Mouse (Mus musculus) heart, postnatal 0 days (tissue): ENCODE measurements around the gene Efhd1. TPM values are rescaled to one million over a fixed set of nuclear protein-coding genes. Genes with fewer than 3 reads are reported as not detected.

ENCODE experiments used
- ATAC-seq: fragments of 200-750 bp; cut with Nextera tagmentation; 2 replicates; pipeline ENCODE4 v1.8.0; 2017; ENCODE audit warnings: low read depth, moderate number of reproducible peaks, moderate library complexity; ENCODE audit not compliant: insufficient read depth
- DNase-seq: peaks from one replicate; pipeline ENCODE4 v3.0.0-alpha.2; 2016; ENCODE audit warnings: low spot score
- H3K27ac ChIP-seq: fragments of 300-500 bp; sonication (generic); 2 replicates; pipeline ENCODE4 v1.5.1; 2014; ENCODE audit warnings: low read depth, mild to moderate bottlenecking
- H3K27me3 ChIP-seq: fragments of 300-500 bp; sonication (generic); 2 replicates; pipeline ENCODE4 v1.6.1; 2014; ENCODE audit warnings: low read length, mixed read lengths; ENCODE audit not compliant: control insufficient read depth, insufficient read depth
- H3K36me3 ChIP-seq: fragments of 300-500 bp; sonication (generic); replicated peaks from 2 replicates; pipeline ENCODE4 v1.6.1; 2014; ENCODE audit warnings: low read length, mixed read lengths; ENCODE audit not compliant: control insufficient read depth, insufficient read depth
- H3K4me1 ChIP-seq: fragments of 300-500 bp; sonication (generic); 2 replicates; pipeline ENCODE4 v1.6.1; 2014; ENCODE audit warnings: antibody characterized with exemption; ENCODE audit not compliant: control insufficient read depth, insufficient read depth
- H3K4me2 ChIP-seq: fragments of 300-500 bp; sonication (generic); 2 replicates; pipeline ENCODE4 v1.6.1; 2014; ENCODE audit warnings: low read depth, mild to moderate bottlenecking, low read length, moderate library complexity
- H3K4me3 ChIP-seq: fragments of 300-500 bp; sonication (generic); 2 replicates; pipeline ENCODE4 v1.5.1; 2014; ENCODE audit warnings: low read depth, low read length
- H3K9ac ChIP-seq: fragments of 300-500 bp; sonication (generic); replicated peaks from 2 replicates; pipeline ENCODE4 v1.6.1; 2014; ENCODE audit warnings: low read depth, low read length, mixed read lengths
- H3K9me3 ChIP-seq: fragments of 300-500 bp; sonication (generic); replicated peaks from 2 replicates; pipeline ENCODE4 v1.6.1; 2016; ENCODE audit warnings: low read length; ENCODE audit not compliant: control insufficient read depth
- CTCF ChIP-seq: IDR thresholded peaks from 2 replicates; pipeline ENCODE4 v1.5.1; 2016; ENCODE audit warnings: antibody characterized with exemption, control low read depth, low read depth
- EP300 ChIP-seq: IDR thresholded peaks from 2 replicates; pipeline ENCODE4 v1.6.1; 2016; ENCODE audit warnings: antibody characterized with exemption, low read depth
- WGBS: fragments of 180-500 bp; shearing (Covaris S2); extraction: QIAGEN DNeasy Blood & Tissue Kit; methylation state at CpG from one replicate; pipeline ENCODE4 v1.1.7; 2014; 5-methylcytosine and 5-hydroxymethylcytosine counted together
- polyA plus RNA-seq: library from polyadenylated mRNA; unstranded; fragments of >200 nt; fragmentation: Nextera tagmentation; extraction: Ambion mirVana; gene quantifications from 2 replicates; pipeline ENCODE4 v1.2.1, GENCODE M21; 2015
- total RNA-seq: library from RNA; depleted of rRNA; stranded (reverse); fragments of >200 nt; gene quantifications from 2 replicates; pipeline ENCODE4 v1.2.3, GENCODE M21; 2014; ENCODE audit warnings: low replicate concordance; rRNA removed

Efhd1 gene
- total and polyA plus RNA-seq, 2 experiments from 2014 or later: 0.38 to 2.5 TPM

GRCm38 (mm10) chr1:87350576-87350975 lies 86.4 kb downstream of the Efhd1 start:
- WGBS: 63% methylated on average over 2 of the region's 2 CpGs
- no peaks in the 10 kb centered on the region for H3K27me3 ChIP-seq
- TF ChIP-seq CTCF (no peak), EP300 (no peak)
- ATAC-seq (no peak), DNase-seq (no peak)
- H3K9me3 ChIP-seq: no peaks in the 10 kb centered on the region
- H3K36me3 ChIP-seq: peaks cover 9% of the 10 kb centered on the region; the same call in 1 of the 2 replicates
- no peak overlapping the region for H3K9ac ChIP-seq
- H3K4me1 ChIP-seq: no peaks in the 10 kb centered on the region
- no peak overlapping the region for H3K4me3 ChIP-seq
- H3K27ac ChIP-seq: no peak overlapping the region
- H3K4me2 ChIP-seq: no peak overlapping the region

GRCm38 (mm10) chr1:87360276-87360675 lies 96.1 kb downstream of the Efhd1 start:
- no peak for ATAC-seq
- TF ChIP-seq EP300: no peak
- no peak for TF ChIP-seq CTCF
- no peaks in the 10 kb centered on the region for H3K27me3 ChIP-seq
- DNase-seq: no peak
- no peak overlapping the region for H3K9ac ChIP-seq
- H3K36me3 ChIP-seq: peaks cover 13% of the 10 kb centered on the region
- 72% methylated on average over 1 of the region's 1 CpGs for WGBS
- H3K4me2 ChIP-seq: no peak overlapping the region
- H3K27ac ChIP-seq: no peak overlapping the region
- H3K9me3 ChIP-seq: no peaks in the 10 kb centered on the region
- H3K4me3 ChIP-seq: no peak overlapping the region
- H3K4me1 ChIP-seq: no peaks in the 10 kb centered on the region

Other genes with a start within 250 kb of the Efhd1 start
- gene Alppl2, start 174.4 kb upstream of the Efhd1 start, total RNA-seq: not detected in 2 replicates
- gene Alppl2, start 174.4 kb upstream of the Efhd1 start, polyA plus RNA-seq: not detected in 2 replicates
- gene Alpi, start 162.8 kb upstream of the Efhd1 start, total RNA-seq: not detected in 2 replicates
- not detected in 2 replicates for gene Alpi, start 162.8 kb upstream of the Efhd1 start, polyA plus RNA-seq
- gene Akp3, start 139.4 kb upstream of the Efhd1 start, total RNA-seq: not detected in 2 replicates
- not detected in 2 replicates for gene Akp3, start 139.4 kb upstream of the Efhd1 start, polyA plus RNA-seq
- gene Ecel1, start 107.8 kb upstream of the Efhd1 start, total RNA-seq: 0.46 and 2.2 TPM in 2 replicates
- gene Ecel1, start 107.8 kb upstream of the Efhd1 start, polyA plus RNA-seq: 0.41 and 0.55 TPM in 2 replicates
- gene Prss56, start 81.0 kb upstream of the Efhd1 start, total RNA-seq: 1.4 TPM in 1 of 2 replicates, not detected in the other
- not detected in 2 replicates for gene Prss56, start 81.0 kb upstream of the Efhd1 start, polyA plus RNA-seq
- gene Chrnd, start 73.8 kb upstream of the Efhd1 start, total RNA-seq: 0.31 TPM in 1 of 2 replicates, not detected in the other
- not detected in 2 replicates for gene Chrnd, start 73.8 kb upstream of the Efhd1 start, polyA plus RNA-seq
- gene Chrng, start 59.7 kb upstream of the Efhd1 start, total RNA-seq: 1.5 TPM in 1 of 2 replicates, not detected in the other
- 0.05 and 0.25 TPM in 2 replicates for gene Chrng, start 59.7 kb upstream of the Efhd1 start, polyA plus RNA-seq
- 54.9 and 56.2 TPM in 2 replicates for gene Eif4e2, start 50.4 kb upstream of the Efhd1 start, total RNA-seq
- gene Eif4e2, start 50.4 kb upstream of the Efhd1 start, polyA plus RNA-seq: 76.2 and 80.9 TPM in 2 replicates
- gene Gigyf2, start 62.6 kb downstream of the Efhd1 start, total RNA-seq: 18.7 and 29.8 TPM in 2 replicates
- 19.9 and 22.6 TPM in 2 replicates for gene Gigyf2, start 62.6 kb downstream of the Efhd1 start, polyA plus RNA-seq
- not detected in 2 replicates for gene Kcnj13, start 130.4 kb downstream of the Efhd1 start, total RNA-seq
- 0.38 and 0.83 TPM in 2 replicates for gene Kcnj13, start 130.4 kb downstream of the Efhd1 start, polyA plus RNA-seq
- gene Snorc, start 205.9 kb downstream of the Efhd1 start, total RNA-seq: not detected in 2 replicates
- not detected in 2 replicates for gene Snorc, start 205.9 kb downstream of the Efhd1 start, polyA plus RNA-seq
- not detected in 2 replicates for gene Neu2, start 245.5 kb downstream of the Efhd1 start, total RNA-seq
- gene Neu2, start 245.5 kb downstream of the Efhd1 start, polyA plus RNA-seq: 0.23 TPM in 1 of 2 replicates, not detected in the other